Mouse (Mus musculus): ENCODE measurements around the gene Parn. TPM values are rescaled to one million over a fixed set of nuclear protein-coding genes. Genes with fewer than 3 reads are reported as not detected.
A peak's percentile ranks its signal among the peaks of the same experiment; 100 is the strongest.

The Parn gene
- polyA plus RNA-seq, 1 experiment from 2014 or later = 41.4 TPM

DNA sequence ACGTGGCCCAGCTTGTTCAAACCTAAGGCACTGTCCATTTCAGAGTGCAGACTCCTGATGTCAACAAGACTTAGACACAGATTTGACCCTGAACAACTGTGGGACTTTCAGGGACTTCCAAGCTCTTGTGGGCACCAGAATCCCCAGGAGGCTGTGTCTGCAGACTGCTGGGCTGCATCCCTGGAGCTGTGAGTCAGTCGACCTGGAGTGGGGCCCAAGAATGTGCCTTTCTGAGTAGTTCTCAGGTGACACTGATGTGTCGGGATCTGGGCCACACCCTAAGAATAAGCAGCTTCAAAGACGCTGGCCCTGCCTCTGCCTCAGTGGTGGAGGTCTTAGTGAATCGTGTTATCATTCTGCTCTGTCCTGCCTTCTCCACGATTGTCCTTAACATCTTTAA lies 146.6 kb downstream of the Parn start:
- no peak overlapping the region for H3K4me3 ChIP-seq (replicated peaks)
- WGBS = 64% methylated on average over 6 of the region's 6 CpGs
- no peaks in the 10 kb centered on the region for H3K9me3 ChIP-seq
- H3K27me3 ChIP-seq = no peaks in the 10 kb centered on the region; the same call in 1 of the 2 replicates
- no peak overlapping the region for H3K27ac ChIP-seq
- no peaks in the 10 kb centered on the region for H3K36me3 ChIP-seq
- H3K9ac ChIP-seq (replicated peaks) = no peak overlapping the region
- H3K4me2 ChIP-seq = no peak overlapping the region
- no peaks in the 10 kb centered on the region; the same call in 1 of the 2 replicates for H3K4me1 ChIP-seq (replicated peaks)
- no peak for ATAC-seq (ENCODE audit: insufficient number of reproducible peaks, insufficient read depth, low FRiP score, low TSS enrichment, low read depth)

DNA sequence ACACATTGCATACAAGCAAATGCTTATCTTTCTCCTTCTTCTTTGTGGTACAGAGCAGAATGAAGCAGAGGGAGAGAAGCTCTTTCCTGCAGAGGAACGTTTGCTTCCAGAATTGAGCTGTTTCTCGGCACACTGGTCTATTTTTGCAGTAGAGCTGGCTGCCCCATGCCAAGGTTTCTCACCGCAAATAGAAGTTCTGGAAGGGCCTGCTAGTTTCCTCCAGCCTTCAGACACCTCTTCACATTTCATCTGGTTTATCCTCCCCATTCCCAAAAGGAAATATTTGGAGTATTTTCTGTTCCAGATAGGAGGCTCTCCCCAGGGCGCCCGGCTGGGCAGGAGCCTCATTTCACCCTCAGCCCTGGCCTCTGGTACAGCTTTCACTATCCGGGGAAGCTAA lies 147.7 kb downstream of the Parn start:
- 0 out of 2 replicates have a peak, but pooled peaks cover 5% of the 10 kb centered on the region for H3K4me1 ChIP-seq (replicated peaks)
- no peak overlapping the region for H3K4me2 ChIP-seq
- no peaks in the 10 kb centered on the region; the same call in 1 of the 2 replicates for H3K27me3 ChIP-seq
- H3K4me3 ChIP-seq (replicated peaks) = no peak overlapping the region
- no peak overlapping the region for H3K27ac ChIP-seq
- ATAC-seq (ENCODE audit: insufficient number of reproducible peaks, insufficient read depth, low FRiP score, low TSS enrichment, low read depth) = no peak
- 94% methylated on average over 6 of the region's 6 CpGs for WGBS
- no peaks in the 10 kb centered on the region for H3K9me3 ChIP-seq
- H3K9ac ChIP-seq (replicated peaks) = no peak overlapping the region
- H3K36me3 ChIP-seq = no peaks in the 10 kb centered on the region

DNA sequence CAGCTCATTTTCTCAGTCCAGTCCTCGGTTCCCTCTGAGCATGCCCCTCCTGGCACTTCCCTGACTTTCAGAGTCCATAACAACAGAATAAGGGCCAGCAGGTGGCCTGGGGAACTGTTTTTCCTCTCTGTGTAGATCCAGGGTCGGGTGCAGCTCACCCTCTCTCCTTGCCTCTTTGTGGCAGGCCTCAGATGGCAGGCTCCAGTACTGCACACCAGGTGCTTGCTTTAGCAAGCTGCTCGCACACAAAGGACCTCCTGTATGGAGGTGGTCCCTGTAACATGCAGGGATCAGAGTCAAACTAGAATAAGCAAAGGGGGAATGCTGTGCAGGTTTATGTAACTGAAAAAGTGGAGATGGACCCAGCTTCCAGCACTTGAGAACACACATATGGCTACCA lies 151.8 kb downstream of the Parn start:
- Histone ChIP-seq H3K27ac (no peak overlapping the region), H3K27me3 (no peaks in the 10 kb centered on the region), H3K9me3 (no peaks in the 10 kb centered on the region), H3K4me3 (replicated peaks) (no peak overlapping the region), H3K9ac (replicated peaks) (no peak overlapping the region), H3K4me1 (replicated peaks) (0 out of 2 replicates have a peak, but pooled peaks cover 5% of the 10 kb centered on the region), H3K36me3 (no peaks in the 10 kb centered on the region), H3K4me2 (no peak overlapping the region)
- WGBS = 53% methylated on average over 3 of the region's 3 CpGs
- peak; percentile 68; the same call in 1 of the 2 replicates for ATAC-seq (ENCODE audit: insufficient number of reproducible peaks, insufficient read depth, low FRiP score, low TSS enrichment, low read depth)

DNA sequence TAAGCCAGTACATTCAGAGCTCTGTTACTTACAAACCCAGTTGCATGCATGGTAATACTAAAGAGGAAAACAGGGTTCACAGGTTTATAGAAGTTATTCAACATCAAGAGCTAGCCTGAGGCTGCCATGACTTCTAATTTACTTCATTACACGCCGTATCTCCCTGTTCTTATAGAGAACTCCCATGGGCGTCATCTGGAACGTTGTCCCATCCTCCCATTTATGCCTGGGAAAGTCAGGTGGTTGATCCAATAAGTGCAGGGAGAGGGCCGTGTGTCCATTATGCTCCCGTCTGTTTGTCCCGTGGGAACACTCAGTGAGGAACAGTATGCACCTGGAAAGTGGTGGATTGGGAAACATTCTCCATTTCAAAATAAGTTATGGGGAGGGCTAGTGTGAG lies 152.4 kb downstream of the Parn start:
- H3K4me1 ChIP-seq (replicated peaks) = 0 out of 2 replicates have a peak, but pooled peaks cover 5% of the 10 kb centered on the region
- no peak overlapping the region for H3K4me3 ChIP-seq (replicated peaks)
- H3K4me2 ChIP-seq = no peak overlapping the region
- H3K27me3 ChIP-seq = no peaks in the 10 kb centered on the region
- no peaks in the 10 kb centered on the region for H3K9me3 ChIP-seq
- H3K9ac ChIP-seq (replicated peaks) = no peak overlapping the region
- 83% methylated on average over 7 of the region's 7 CpGs for WGBS
- no peaks in the 10 kb centered on the region for H3K36me3 ChIP-seq
- H3K27ac ChIP-seq = no peak overlapping the region
- ATAC-seq (ENCODE audit: insufficient number of reproducible peaks, insufficient read depth, low FRiP score, low TSS enrichment, low read depth) = no peak

DNA sequence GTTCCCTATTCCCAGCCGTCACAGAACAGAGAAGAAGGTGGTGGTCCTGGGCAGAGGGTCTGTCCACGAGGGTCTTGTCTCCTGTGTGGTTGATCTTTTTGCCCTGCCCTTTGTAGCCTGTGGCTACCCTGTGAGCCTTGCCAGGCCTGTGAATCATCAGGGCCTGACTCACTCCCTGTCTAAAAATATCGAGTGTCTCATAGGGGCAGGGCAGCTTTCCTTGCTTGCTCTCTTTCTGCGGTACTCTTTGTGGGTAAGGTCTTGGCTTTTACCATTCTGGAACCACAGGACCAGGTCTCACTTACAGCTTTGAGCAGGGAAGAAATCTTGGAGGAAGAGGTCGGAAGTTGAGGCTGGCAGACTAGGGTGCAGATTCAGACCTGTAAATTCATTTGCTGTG lies 162.9 kb downstream of the Parn start:
- no peaks in the 10 kb centered on the region for H3K36me3 ChIP-seq
- WGBS = 77% methylated on average over 5 of the region's 5 CpGs
- H3K4me3 ChIP-seq (replicated peaks) = no peak overlapping the region
- H3K27me3 ChIP-seq = no peaks in the 10 kb centered on the region
- no peaks in the 10 kb centered on the region for H3K9me3 ChIP-seq
- no peaks in the 10 kb centered on the region for H3K4me1 ChIP-seq (replicated peaks)
- H3K9ac ChIP-seq (replicated peaks) = no peak overlapping the region
- H3K4me2 ChIP-seq = no peak overlapping the region
- ATAC-seq (ENCODE audit: insufficient number of reproducible peaks, insufficient read depth, low FRiP score, low TSS enrichment, low read depth) = no peak
- no peak overlapping the region for H3K27ac ChIP-seq

DNA sequence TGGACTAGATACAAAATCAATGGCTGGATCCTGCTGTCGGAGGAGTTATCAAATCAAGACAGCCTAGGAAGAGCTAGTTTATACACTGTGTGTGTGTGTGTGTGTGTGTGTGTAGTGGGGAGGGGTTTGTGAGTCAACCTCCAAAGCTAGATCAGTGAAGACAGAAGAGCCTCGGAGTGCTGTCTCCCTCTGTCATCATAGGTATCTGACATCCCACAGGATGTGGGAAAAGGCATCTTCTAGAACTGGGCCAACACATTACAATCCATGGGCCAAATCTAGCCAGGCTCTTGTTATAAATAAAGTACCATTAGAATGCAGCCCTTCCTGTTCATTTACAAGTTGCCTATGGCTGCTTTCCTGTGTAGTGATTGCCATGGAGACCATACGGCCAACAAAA lies 163.5 kb downstream of the Parn start:
- no peaks in the 10 kb centered on the region for H3K9me3 ChIP-seq
- WGBS = 77% methylated on average over 3 of the region's 3 CpGs
- no peaks in the 10 kb centered on the region for H3K27me3 ChIP-seq
- no peak overlapping the region for H3K27ac ChIP-seq
- no peak for ATAC-seq (ENCODE audit: insufficient number of reproducible peaks, insufficient read depth, low FRiP score, low TSS enrichment, low read depth)
- H3K9ac ChIP-seq (replicated peaks) = no peak overlapping the region
- H3K4me2 ChIP-seq = no peak overlapping the region
- no peaks in the 10 kb centered on the region for H3K36me3 ChIP-seq
- no peak overlapping the region for H3K4me3 ChIP-seq (replicated peaks)
- no peaks in the 10 kb centered on the region for H3K4me1 ChIP-seq (replicated peaks)

GRCm38 (mm10) chr16:13498923-13499322 lies 169.0 kb downstream of the Parn start:
- 90% methylated on average over 3 of the region's 3 CpGs for WGBS
- ATAC-seq (ENCODE audit: insufficient number of reproducible peaks, insufficient read depth, low FRiP score, low TSS enrichment, low read depth) = no peak
- no peak overlapping the region for H3K27ac ChIP-seq
- H3K4me3 ChIP-seq (replicated peaks) = no peak overlapping the region
- H3K9me3 ChIP-seq = no peaks in the 10 kb centered on the region
- H3K9ac ChIP-seq (replicated peaks) = no peak overlapping the region
- H3K4me1 ChIP-seq (replicated peaks) = no peaks in the 10 kb centered on the region
- no peaks in the 10 kb centered on the region for H3K27me3 ChIP-seq
- no peak overlapping the region for H3K4me2 ChIP-seq
- H3K36me3 ChIP-seq = no peaks in the 10 kb centered on the region

DNA sequence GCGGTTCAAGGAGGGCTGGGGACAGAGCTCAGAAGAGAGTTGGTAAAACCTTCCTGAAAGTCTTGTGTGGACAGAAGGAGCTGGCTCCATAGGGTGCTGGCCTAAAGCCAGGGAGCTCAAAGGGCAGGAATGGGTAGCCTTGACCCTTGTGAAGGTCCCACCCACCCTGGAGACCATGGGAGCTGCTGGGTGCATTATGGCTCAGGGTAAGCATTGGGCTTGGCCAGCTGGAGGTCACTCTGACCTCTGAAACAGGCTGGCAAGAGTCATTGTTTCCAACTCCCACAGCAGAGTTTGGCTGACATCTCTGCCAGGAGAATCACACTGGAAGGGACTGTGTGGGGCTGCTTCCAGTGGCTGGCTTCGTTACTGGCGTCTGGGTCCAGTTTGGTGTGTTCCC lies 174.0 kb downstream of the Parn start:
- Histone ChIP-seq H3K4me1 (replicated peaks) (no peaks in the 10 kb centered on the region), H3K4me2 (no peak overlapping the region), H3K27ac (no peak overlapping the region), H3K27me3 (no peaks in the 10 kb centered on the region), H3K36me3 (no peaks in the 10 kb centered on the region), H3K9ac (replicated peaks) (no peak overlapping the region), H3K9me3 (no peaks in the 10 kb centered on the region), H3K4me3 (replicated peaks) (no peak overlapping the region)
- no peak for ATAC-seq (ENCODE audit: insufficient number of reproducible peaks, insufficient read depth, low FRiP score, low TSS enrichment, low read depth)
- 76% methylated on average over 3 of the region's 3 CpGs for WGBS

GRCm38 (mm10) chr16:13492996-13493395 lies 175.0 kb downstream of the Parn start:
- H3K27me3 ChIP-seq = no peaks in the 10 kb centered on the region
- no peaks in the 10 kb centered on the region for H3K36me3 ChIP-seq
- H3K4me1 ChIP-seq (replicated peaks) = no peaks in the 10 kb centered on the region
- WGBS = 78% methylated on average over 3 of the region's 3 CpGs
- H3K4me2 ChIP-seq = no peak overlapping the region
- H3K4me3 ChIP-seq (replicated peaks) = no peak overlapping the region
- H3K9ac ChIP-seq (replicated peaks) = no peak overlapping the region
- H3K9me3 ChIP-seq = no peaks in the 10 kb centered on the region
- H3K27ac ChIP-seq = no peak overlapping the region
- no peak for ATAC-seq (ENCODE audit: insufficient number of reproducible peaks, insufficient read depth, low FRiP score, low TSS enrichment, low read depth)

DNA sequence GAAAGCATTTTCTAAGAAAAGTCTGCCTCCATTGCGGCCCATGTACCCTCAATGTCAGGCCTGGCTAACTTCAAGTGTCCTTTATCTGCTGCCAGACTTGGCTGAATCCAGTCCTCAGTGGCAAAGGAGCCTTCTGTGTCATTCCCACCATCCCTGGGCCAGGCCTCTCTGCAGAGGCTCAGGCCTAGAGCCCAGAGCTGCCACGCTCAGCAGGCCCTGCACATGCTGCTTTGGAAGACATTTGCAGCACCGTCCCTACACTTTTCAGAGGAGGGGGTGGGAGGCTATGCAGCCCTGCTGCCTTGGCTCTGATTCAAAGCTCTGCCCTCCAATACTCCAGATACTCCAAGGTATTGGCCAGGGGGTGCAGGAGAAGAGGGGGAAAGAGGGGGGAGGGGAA lies 176.2 kb downstream of the Parn start:
- Histone ChIP-seq H3K4me1 (replicated peaks) (no peaks in the 10 kb centered on the region), H3K27ac (no peak overlapping the region), H3K4me3 (replicated peaks) (no peak overlapping the region), H3K9ac (replicated peaks) (no peak overlapping the region), H3K36me3 (no peaks in the 10 kb centered on the region), H3K9me3 (no peaks in the 10 kb centered on the region), H3K4me2 (no peak overlapping the region), H3K27me3 (no peaks in the 10 kb centered on the region)
- ATAC-seq (ENCODE audit: insufficient number of reproducible peaks, insufficient read depth, low FRiP score, low TSS enrichment, low read depth) = no peak
- WGBS = 54% methylated on average over 3 of the region's 3 CpGs

Measured in limb, embryonic 12.5 days (tissue).